Mouse (Mus musculus) activated CD4-positive, CD25-positive, alpha-beta regulatory T cell, adult 4 months (primary cell): ENCODE measurements around the gene Lrrfip1. TPM values are rescaled to one million over a fixed set of nuclear protein-coding genes. Genes with fewer than 3 reads are reported as not detected.

Source experiments
- ATAC-seq: one replicate; pipeline ENCODE4 v1.8.0; 2017
- polyA plus RNA-seq, 2 experiments: library from polyadenylated mRNA; unstranded; fragments of 100-300 nt; shearing (Covaris generic); gene quantifications; one replicate each; pipeline ENCODE4 v1.2.1; 2017

Lrrfip1 gene
- polyA plus RNA-seq, 2 experiments from 2014 or later = 176 to 194 TPM

DNA sequence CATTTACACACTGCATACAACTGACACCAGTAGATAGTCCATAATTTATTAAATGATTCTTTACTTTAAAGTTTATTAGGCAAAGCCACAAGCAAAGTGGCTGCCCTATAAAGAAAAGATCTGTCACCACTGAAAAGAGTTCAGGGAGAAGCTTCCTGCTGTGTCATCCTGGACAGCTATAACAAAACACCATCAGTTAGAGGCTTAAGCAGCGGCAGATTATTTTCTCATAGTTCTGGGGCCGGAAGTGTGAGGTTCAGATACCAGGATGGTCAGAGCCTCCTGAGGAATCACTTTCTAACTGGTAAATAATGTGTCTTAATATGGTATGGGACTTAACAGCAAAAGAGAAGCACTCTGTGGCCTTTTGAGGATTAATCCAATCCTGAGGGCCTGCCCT lies 153.0 kb downstream of the Lrrfip1 start:
- ATAC-seq = no peak

GRCm38 (mm10) chr1:91166798-91167197 lies 168.3 kb downstream of the Lrrfip1 start:
- no peak for ATAC-seq

DNA sequence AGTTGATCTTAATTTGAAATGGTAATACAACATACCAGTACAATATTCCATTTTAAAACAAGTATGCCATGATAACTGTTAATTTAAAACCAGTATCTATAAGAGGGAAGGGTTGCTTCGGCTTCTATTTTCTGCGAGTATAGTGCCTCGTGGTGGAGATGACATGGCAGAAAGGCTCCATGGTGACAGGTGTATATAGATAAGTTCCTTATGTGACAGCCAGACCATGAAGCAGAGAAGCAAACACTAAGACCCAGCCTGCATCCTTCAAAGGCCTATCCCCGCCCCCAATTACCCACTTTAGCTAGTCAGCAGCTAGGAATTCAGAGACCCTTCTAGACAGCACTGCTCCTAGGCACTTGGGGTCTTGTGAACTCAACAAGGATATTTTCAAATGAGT lies 170.6 kb downstream of the Lrrfip1 start:
- ATAC-seq = no peak

- ATAC-seq = no peak
These were observed 176.3 kb downstream of the Lrrfip1 start for GRCm38 (mm10) chr1:91174796-91175195.

GRCm38 (mm10) chr1:91176026-91176425 lies 177.5 kb downstream of the Lrrfip1 start:
- ATAC-seq = no peak

DNA sequence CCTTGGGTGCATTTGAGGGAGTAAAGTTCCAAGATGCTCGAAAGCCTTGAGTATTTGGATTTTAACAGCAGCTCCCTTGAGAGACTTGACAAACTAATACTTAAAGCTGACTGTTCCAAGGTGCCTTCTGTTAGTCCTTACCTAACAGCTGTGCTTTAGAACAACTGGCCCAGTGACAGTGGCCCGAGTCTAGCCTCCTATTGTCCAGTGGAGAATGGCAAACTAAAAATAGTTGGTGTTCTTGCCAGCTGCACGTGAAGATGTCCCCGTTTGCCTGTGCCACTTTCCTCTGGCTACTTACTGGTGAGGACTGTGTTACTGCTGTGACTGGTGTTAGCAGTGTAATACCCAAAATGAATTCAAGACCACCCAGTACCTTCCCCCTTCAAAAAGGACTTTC lies 178.3 kb downstream of the Lrrfip1 start:
- no peak for ATAC-seq

Other genes with a start within 250 kb of the Lrrfip1 start
- not detected for gene Col6a3, start 154.8 kb upstream of the Lrrfip1 start, polyA plus RNA-seq
- gene Mlph, start 83.7 kb upstream of the Lrrfip1 start, polyA plus RNA-seq = not detected
- gene Prlh, start 45.6 kb upstream of the Lrrfip1 start, polyA plus RNA-seq = not detected
- gene Rab17, start 29.1 kb upstream of the Lrrfip1 start, polyA plus RNA-seq = not detected
- gene Rbm44, start 146.4 kb downstream of the Lrrfip1 start, polyA plus RNA-seq = 1 to 10 TPM; 1.7 TPM
- gene Ramp1, start 181.1 kb downstream of the Lrrfip1 start, polyA plus RNA-seq = 10 to 100 TPM; 25.3 to 30.0 TPM